Mouse (Mus musculus): ENCODE data around the gene Vmn2r82. TPM values are rescaled to one million over a fixed set of nuclear protein-coding genes. Genes with fewer than 3 reads are reported as not detected.
"Not testable (repeated sequence)": the region's sequence is repeated elsewhere in the genome, so short reads cannot be mapped to it uniquely, and the experiment has no call there.

Gene Vmn2r82
- not detected in 2 replicates for polyA plus RNA-seq (2014; fragmentation: Nextera tagmentation; extraction: Ambion mirVana)

- ATAC-seq (ENCODE audit: insufficient read depth); H3K4me2 ChIP-seq; H3K27me3 ChIP-seq (ENCODE audit: insufficient read depth, low read length); H3K4me3 ChIP-seq (ENCODE audit: low read depth, low read length); H3K9ac ChIP-seq; H3K36me3 ChIP-seq (ENCODE audit: insufficient read depth); H3K9me3 ChIP-seq (ENCODE audit: low read depth, low read length); H3K27ac ChIP-seq (ENCODE audit: low read depth); H3K4me1 ChIP-seq (ENCODE audit: insufficient read depth); DNase-seq: not testable (repeated sequence)
- WGBS, result 73% methylated on average over 4 of the region's 4 CpGs
These were observed at the start of gene Vmn2r82 for GRCm38 (mm10) chr10:79356220-79356619. Gene Vmn2r82 (plus strand): TSS chr10:79356520.

DNA sequence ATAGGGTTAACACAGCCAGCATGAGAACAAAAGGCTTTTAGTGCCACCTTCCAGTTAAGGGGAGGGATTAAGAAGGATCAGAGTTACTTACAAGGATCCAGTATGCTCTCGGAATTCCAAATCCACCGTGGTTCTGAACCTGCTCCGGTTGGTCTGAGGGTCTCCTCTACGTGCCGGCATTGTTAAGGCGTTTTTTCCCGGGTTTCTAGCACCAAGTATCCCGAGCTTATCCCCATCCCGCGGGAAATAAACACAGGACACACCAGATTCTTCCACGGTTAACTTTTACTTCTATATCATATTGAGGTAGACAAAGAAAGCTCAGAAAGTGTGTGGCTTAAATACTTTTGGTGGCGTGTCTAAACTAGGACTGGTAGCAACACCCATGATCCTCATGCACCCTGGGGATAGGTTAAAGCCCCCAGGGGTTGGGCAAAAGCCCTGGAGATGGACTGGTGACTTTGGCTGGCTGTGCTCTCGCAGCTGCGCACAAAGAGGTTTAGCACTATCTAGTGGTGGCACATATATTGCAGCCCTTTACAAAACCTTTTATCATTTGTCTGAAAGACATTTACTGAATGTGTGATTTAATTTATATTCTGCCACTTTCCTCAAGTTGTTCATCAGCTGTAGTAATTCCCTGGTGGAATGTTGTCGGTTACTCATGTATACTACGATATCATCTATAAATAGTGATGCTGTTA, 34.1 kb upstream of the Vmn2r82 start:
- not testable (repeated sequence) for H3K4me1 ChIP-seq (ENCODE audit: insufficient read depth); H3K27me3 ChIP-seq (ENCODE audit: insufficient read depth, low read length); H3K36me3 ChIP-seq (ENCODE audit: insufficient read depth); H3K9me3 ChIP-seq (ENCODE audit: low read depth, low read length)
- Histone ChIP-seq H3K27ac (ENCODE audit: low read depth) (peak overlapping the region; percentile 70; the same call in 1 of the 2 replicates), H3K4me3 (ENCODE audit: low read depth, low read length) (peak overlapping the region; percentile 30), H3K4me2 (peak overlapping the region; percentile 47), H3K9ac (peak overlapping the region; percentile 41)
- peak; percentile 74 for ATAC-seq (ENCODE audit: insufficient read depth)
- peak; percentile 59 for TF ChIP-seq CTCF (IDR thresholded peaks at IDR 0.05; ENCODE audit: low read depth)
- peak; percentile 46 for DNase-seq
- WGBS, result 2% methylated on average over 16 of the region's 16 CpGs

GRCm38 (mm10) chr10:79322737-79323086, 33.6 kb upstream of the Vmn2r82 start:
- DNase-seq (no peak), ATAC-seq (ENCODE audit: insufficient read depth) (0 out of 2 replicates have a peak, but pooled peaks have one; percentile 17)
- no peak overlapping the region for H3K4me2 ChIP-seq
- TF ChIP-seq CTCF (IDR thresholded peaks at IDR 0.05; ENCODE audit: low read depth), result no peak
- no peak overlapping the region for H3K9ac ChIP-seq
- H3K36me3 ChIP-seq (ENCODE audit: insufficient read depth), result no peaks in the 10 kb centered on the region
- no peaks in the 10 kb centered on the region for H3K4me1 ChIP-seq (ENCODE audit: insufficient read depth)
- H3K4me3 ChIP-seq (ENCODE audit: low read depth, low read length), result no peak overlapping the region
- no peak overlapping the region for H3K27ac ChIP-seq (ENCODE audit: low read depth)
- no peaks in the 10 kb centered on the region for H3K9me3 ChIP-seq (ENCODE audit: low read depth, low read length)
- no peaks in the 10 kb centered on the region for H3K27me3 ChIP-seq (ENCODE audit: insufficient read depth, low read length)

GRCm38 (mm10) chr10:79399946-79400700, 43.8 kb downstream of the Vmn2r82 start:
- DNase-seq; H3K9ac ChIP-seq; H3K9me3 ChIP-seq (ENCODE audit: low read depth, low read length); ATAC-seq (ENCODE audit: insufficient read depth); H3K27me3 ChIP-seq (ENCODE audit: insufficient read depth, low read length); H3K4me3 ChIP-seq (ENCODE audit: low read depth, low read length); H3K27ac ChIP-seq (ENCODE audit: low read depth); H3K4me2 ChIP-seq; H3K36me3 ChIP-seq (ENCODE audit: insufficient read depth); H3K4me1 ChIP-seq (ENCODE audit: insufficient read depth): not testable (repeated sequence)
- 80% methylated on average over 8 of the region's 8 CpGs for WGBS

GRCm38 (mm10) chr10:79417142-79417771, 60.9 kb downstream of the Vmn2r82 start:
- Histone ChIP-seq H3K4me3 (ENCODE audit: low read depth, low read length) (no peak overlapping the region), H3K36me3 (ENCODE audit: insufficient read depth) (no peaks in the 10 kb centered on the region), H3K9ac (no peak overlapping the region), H3K4me1 (ENCODE audit: insufficient read depth) (no peaks in the 10 kb centered on the region), H3K4me2 (no peak overlapping the region), H3K27ac (ENCODE audit: low read depth) (no peak overlapping the region), H3K27me3 (ENCODE audit: insufficient read depth, low read length) (no peaks in the 10 kb centered on the region), H3K9me3 (ENCODE audit: low read depth, low read length) (no peaks in the 10 kb centered on the region)
- WGBS, result 79% methylated on average over 24 of the region's 24 CpGs
- DNase-seq (peak; percentile 9), ATAC-seq (ENCODE audit: insufficient read depth) (no peak)
- no peak for TF ChIP-seq CTCF (IDR thresholded peaks at IDR 0.05; ENCODE audit: low read depth)

DNA sequence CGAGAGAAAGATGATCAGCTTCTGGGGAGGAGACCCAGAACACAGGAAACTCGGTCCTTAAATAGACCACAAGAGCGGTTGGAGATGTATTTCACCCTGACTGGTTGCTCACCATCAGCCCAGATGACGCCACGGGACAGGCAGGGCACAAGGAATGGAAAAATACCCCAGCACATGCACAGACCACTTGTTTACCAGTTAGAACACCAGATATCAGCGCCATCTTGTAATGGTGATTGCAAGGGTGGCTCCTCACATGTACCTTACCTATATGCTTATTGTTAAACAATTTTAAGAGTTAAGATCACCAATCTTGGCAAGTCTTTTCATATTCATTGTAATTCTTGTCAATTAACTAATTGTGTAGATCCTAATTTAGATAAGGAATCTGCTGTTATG, 61.5 kb downstream of the Vmn2r82 start:
- ATAC-seq (ENCODE audit: insufficient read depth); H3K36me3 ChIP-seq (ENCODE audit: insufficient read depth); H3K4me2 ChIP-seq; H3K27me3 ChIP-seq (ENCODE audit: insufficient read depth, low read length); DNase-seq; H3K9me3 ChIP-seq (ENCODE audit: low read depth, low read length); H3K27ac ChIP-seq (ENCODE audit: low read depth); H3K4me1 ChIP-seq (ENCODE audit: insufficient read depth); H3K9ac ChIP-seq; H3K4me3 ChIP-seq (ENCODE audit: low read depth, low read length): not testable (repeated sequence)
- 76% methylated on average over 3 of the region's 6 CpGs for WGBS

GRCm38 (mm10) chr10:79435141-79435820, 79.0 kb downstream of the Vmn2r82 start:
- not testable (repeated sequence) for ATAC-seq (ENCODE audit: insufficient read depth); H3K4me3 ChIP-seq (ENCODE audit: low read depth, low read length)
- 84% methylated on average over 23 of the region's 23 CpGs for WGBS

More at GRCm38 (mm10) chr10:79435141-79435820, 79.0 kb downstream of the Vmn2r82 start:
- not testable (repeated sequence) for H3K9me3 ChIP-seq (ENCODE audit: low read depth, low read length); H3K4me2 ChIP-seq; H3K9ac ChIP-seq; H3K4me1 ChIP-seq (ENCODE audit: insufficient read depth); H3K36me3 ChIP-seq (ENCODE audit: insufficient read depth); DNase-seq; H3K27ac ChIP-seq (ENCODE audit: low read depth); H3K27me3 ChIP-seq (ENCODE audit: insufficient read depth, low read length)

Other genes with a start within 250 kb of the Vmn2r82 start
- gene Vmn2r80, start 207.8 kb upstream of the Vmn2r82 start, polyA plus RNA-seq (2014; fragmentation: Nextera tagmentation; extraction: Ambion mirVana), result not detected in 2 replicates
- not detected in 2 replicates for gene Vmn2r81, start 108.8 kb upstream of the Vmn2r82 start, polyA plus RNA-seq (2014; fragmentation: Nextera tagmentation; extraction: Ambion mirVana)
- gene Vmn2r83, start 112.2 kb downstream of the Vmn2r82 start, polyA plus RNA-seq (2014; fragmentation: Nextera tagmentation; extraction: Ambion mirVana), result not detected in 2 replicates
- 34.9 and 37.1 TPM in 2 replicates for gene Plpp2, start 177.3 kb downstream of the Vmn2r82 start, polyA plus RNA-seq (2014; fragmentation: Nextera tagmentation; extraction: Ambion mirVana)
- 49.6 and 55.3 TPM in 2 replicates for gene Mier2, start 198.7 kb downstream of the Vmn2r82 start, polyA plus RNA-seq (2014; fragmentation: Nextera tagmentation; extraction: Ambion mirVana)
- gene Theg, start 230.8 kb downstream of the Vmn2r82 start, polyA plus RNA-seq (2014; fragmentation: Nextera tagmentation; extraction: Ambion mirVana), result not detected in 2 replicates

Measured in lung, embryonic 14.5 days (tissue).